Mouse (Mus musculus): ENCODE measurements around the gene G430095P16Rik. TPM values are rescaled to one million over a fixed set of nuclear protein-coding genes. Genes with fewer than 3 reads are reported as not detected.

The G430095P16Rik gene
- polyA plus RNA-seq, 1 experiment: 20.7 TPM

GRCm38 (mm10) chr8:84742171-84743053 lies 19.6 kb downstream of the G430095P16Rik start:
- TF ChIP-seq GATA1 (IDR thresholded peaks at IDR 0.05; ENCODE audit: low read length): no peak

GRCm38 (mm10) chr8:84743054-84743415 lies 20.2 kb downstream of the G430095P16Rik start:
- TF ChIP-seq GATA1 (IDR thresholded peaks at IDR 0.05; ENCODE audit: low read length): no peak

GRCm38 (mm10) chr8:84743517-84744420 lies 21.0 kb downstream of the G430095P16Rik start:
- no peak for TF ChIP-seq GATA1 (IDR thresholded peaks at IDR 0.05; ENCODE audit: low read length)

GRCm38 (mm10) chr8:84745032-84745925 lies 22.5 kb downstream of the G430095P16Rik start:
- TF ChIP-seq GATA1 (IDR thresholded peaks at IDR 0.05; ENCODE audit: low read length): no peak

GRCm38 (mm10) chr8:84749519-84749918 lies 26.7 kb downstream of the G430095P16Rik start:
- no peak for TF ChIP-seq GATA1 (IDR thresholded peaks at IDR 0.05; ENCODE audit: low read length)

GRCm38 (mm10) chr8:84752734-84753582 lies 30.2 kb downstream of the G430095P16Rik start:
- TF ChIP-seq GATA1 (IDR thresholded peaks at IDR 0.05; ENCODE audit: low read length): no peak

GRCm38 (mm10) chr8:84757501-84757900 lies 34.7 kb downstream of the G430095P16Rik start:
- no peak for TF ChIP-seq GATA1 (IDR thresholded peaks at IDR 0.05; ENCODE audit: low read length)

- TF ChIP-seq GATA1 (IDR thresholded peaks at IDR 0.05; ENCODE audit: low read length): no peak
Measured at GRCm38 (mm10) chr8:84758308-84758707, 35.5 kb downstream of the G430095P16Rik start.

GRCm38 (mm10) chr8:84759126-84759525 lies 36.3 kb downstream of the G430095P16Rik start:
- TF ChIP-seq GATA1 (IDR thresholded peaks at IDR 0.05; ENCODE audit: low read length): no peak

- no peak for TF ChIP-seq GATA1 (IDR thresholded peaks at IDR 0.05; ENCODE audit: low read length)
Measured at GRCm38 (mm10) chr8:84759718-84760117, 36.9 kb downstream of the G430095P16Rik start.

GRCm38 (mm10) chr8:84760405-84760805 lies 37.6 kb downstream of the G430095P16Rik start:
- no peak for TF ChIP-seq GATA1 (IDR thresholded peaks at IDR 0.05; ENCODE audit: low read length)

- TF ChIP-seq GATA1 (IDR thresholded peaks at IDR 0.05; ENCODE audit: low read length): no peak
Measured at GRCm38 (mm10) chr8:84760901-84761300, 38.1 kb downstream of the G430095P16Rik start.

- TF ChIP-seq GATA1 (IDR thresholded peaks at IDR 0.05; ENCODE audit: low read length): no peak
Measured at GRCm38 (mm10) chr8:84764100-84764499, 41.3 kb downstream of the G430095P16Rik start.

GRCm38 (mm10) chr8:84764870-84765495 lies 42.2 kb downstream of the G430095P16Rik start:
- TF ChIP-seq GATA1 (IDR thresholded peaks at IDR 0.05; ENCODE audit: low read length): no peak
